16 mouse cellular contexts compared by ENCODE assay signal in genomic region chr1:36786377-36786776, GRCm38 (mm10). TPM values are rescaled to one million over a fixed set of nuclear protein-coding genes. Genes with fewer than 3 reads are reported as not detected.
DNase-seq lines count a peak whose midpoint lies in the region; ATAC-seq and TF ChIP-seq lines count a peak whose summit lies in the region.
"Had no signal": no experiment of that assay in that cellular context is flagged by ENCODE, and none has a peak within 500 bp of the region (broad histone marks: within the 10 kb centered on the region; RNA-seq: fewer than 3 reads in every experiment).

No protein-coding gene starts in this region.

- ATAC-seq in liver, embryonic 14.5 days (ENCODE audit: insufficient read depth) = no peak
- no peak for ATAC-seq in liver, embryonic 12.5 days

- H3K9ac ChIP-seq in liver, embryonic 14.5 days (replicated peaks) = no peak overlapping the region
- H3K9ac ChIP-seq in liver, embryonic 12.5 days = no peak overlapping the region

- peaks cover 1% of the 10 kb centered on the region for H3K36me3 ChIP-seq in liver, embryonic 14.5 days (replicated peaks; ENCODE audit: control insufficient read depth, insufficient read depth, low read depth)
- peaks cover 10% of the 10 kb centered on the region for H3K36me3 ChIP-seq in liver, embryonic 12.5 days

- peak; percentile 14 for DNase-seq in embryo, embryonic 9.5 days (ENCODE audit: extremely low spot score)
- DNase-seq in embryo, embryonic 10 days (ENCODE audit: low spot score) = no peak
- DNase-seq in liver, embryonic 14.5 days (ENCODE audit: low read depth in 3 of 3, low spot score in 3 of 3) = no peak
- peak; percentile 52 to 59 for DNase-seq in B cell, adult 2 months
- DNase-seq in ZHBTc4 (ENCODE audit: low read depth, low spot score) = peak; percentile 76
- no peak for DNase-seq in spleen, postnatal 4 days (ENCODE audit: low spot score in 2 of 2)
- no peak for DNase-seq in retina, embryonic 14.5 days (ENCODE audit: low spot score)
- DNase-seq: adrenal gland, postnatal 14 days; heart, adult 18-20 months; kidney, postnatal 14 days; lung, postnatal 36 days; right cerebral cortex, adult 18-20 months had no signal

- no peak overlapping the region for H3K4me2 ChIP-seq in liver, embryonic 14.5 days (ENCODE audit: low read depth)
- H3K4me2 ChIP-seq in liver, embryonic 12.5 days = no peak overlapping the region

- no peak overlapping the region for H3K27ac ChIP-seq in liver, embryonic 14.5 days
- no peak overlapping the region for H3K27ac ChIP-seq in liver, embryonic 12.5 days
- H3K27ac ChIP-seq: forebrain, embryonic 12.5 days; hindbrain, embryonic 10.5 days had no signal

- peak; percentile 78 for TF ChIP-seq CTCF in liver, embryonic 14.5 days (IDR thresholded peaks at IDR 0.05; ENCODE audit: low read depth)

- no peaks in the 10 kb centered on the region for H3K9me3 ChIP-seq in liver, embryonic 14.5 days (ENCODE audit: control insufficient read depth, low read length)
- H3K9me3 ChIP-seq in liver, embryonic 12.5 days (replicated peaks) = no peaks in the 10 kb centered on the region
- H3K9me3 ChIP-seq: forebrain, embryonic 12.5 days; hindbrain, embryonic 10.5 days had no signal

- no peaks in the 10 kb centered on the region for H3K4me1 ChIP-seq in liver, embryonic 14.5 days (replicated peaks; ENCODE audit: control insufficient read depth in 2 of 2, insufficient read depth in 2 of 2, low read length in 1 of 2)
- peaks cover 29% of the 10 kb centered on the region for H3K4me1 ChIP-seq in liver, embryonic 12.5 days

- no peaks in the 10 kb centered on the region for H3K27me3 ChIP-seq in liver, embryonic 14.5 days (ENCODE audit: control insufficient read depth, insufficient read depth, low read length)
- H3K27me3 ChIP-seq in liver, embryonic 12.5 days (replicated peaks) = peaks cover 13% of the 10 kb centered on the region
- H3K27me3 ChIP-seq: forebrain, embryonic 12.5 days had no signal

- no peak for TF ChIP-seq EP300 in liver, embryonic 14.5 days (IDR thresholded peaks at IDR 0.05; ENCODE audit: low read depth)

- 76% methylated on average over 7 of the region's 7 CpGs for WGBS in liver, embryonic 14.5 days (ENCODE audit: insufficient replicate concordance)
- 84% methylated on average over 7 of the region's 7 CpGs for WGBS in liver, embryonic 12.5 days (ENCODE audit: insufficient replicate concordance)

- H3K4me3 ChIP-seq in liver, embryonic 14.5 days (ENCODE audit: insufficient read depth in 1 of 2, low read depth in 2 of 2, low read length in 2 of 2) = no peak overlapping the region
- no peak overlapping the region for H3K4me3 ChIP-seq in liver, embryonic 12.5 days
- H3K4me3 ChIP-seq: forebrain, embryonic 12.5 days; hindbrain, embryonic 10.5 days; myocyte had no signal

RNA-seq across cellular contexts. Expression of gene Zap70, which starts 24.8 kb away (rescaled TPM):
- 0.04 and 0.06 TPM in 2 replicates for polyA plus RNA-seq in liver, embryonic 14.5 days (2012; rRNA removed)
- polyA plus RNA-seq in liver, embryonic 14.5 days (2014; fragmentation: Nextera tagmentation; extraction: Ambion mirVana) = not detected in 2 replicates
- not detected in 2 replicates for polyA plus RNA-seq in liver, embryonic 12.5 days (2016; fragmentation: Nextera tagmentation; extraction: Ambion mirVana)

Comparison
In these comparisons a context has a peak if more than half of its experiments do, and no peak if none do; other contexts are left out.
1. DNase-seq: peak in embryo, embryonic 9.5 days (single experiment), B cell, adult 2 months (2 of 2) and ZHBTc4 (single experiment); none in embryo, embryonic 10 days (single experiment), liver, embryonic 14.5 days (0 of 3), spleen, postnatal 4 days (0 of 2) and retina, embryonic 14.5 days (single experiment).